Mouse (Mus musculus) limb, embryonic 12.5 days (tissue): ENCODE data around the gene Yif1a. TPM values are rescaled to one million over a fixed set of nuclear protein-coding genes. Genes with fewer than 3 reads are reported as not detected.

Experiments used
- ATAC-seq: fragments of 200-750 bp; cut with Nextera tagmentation; 2 replicates; pipeline ENCODE4 v1.8.0; 2017; ENCODE audit warnings: low read depth, moderate TSS enrichment; ENCODE audit not compliant: insufficient number of reproducible peaks, insufficient read depth, low FRiP score, low TSS enrichment
- H3K27ac ChIP-seq: fragments of 300-500 bp; sonication (generic); 2 replicates; pipeline ENCODE4 v1.5.1; 2016; ENCODE audit warnings: mild to moderate bottlenecking, moderate library complexity
- H3K27me3 ChIP-seq: fragments of 300-500 bp; sonication (generic); 2 replicates; pipeline ENCODE4 v1.6.1; 2016; ENCODE audit warnings: mild to moderate bottlenecking, moderate library complexity
- H3K36me3 ChIP-seq: fragments of 300-500 bp; sonication (generic); 2 replicates; pipeline ENCODE4 v1.6.1; 2016; ENCODE audit warnings: mild to moderate bottlenecking, moderate library complexity
- H3K4me1 ChIP-seq: fragments of 300-500 bp; sonication (generic); replicated peaks from 2 replicates; pipeline ENCODE4 v1.6.1; 2016
- H3K4me2 ChIP-seq: fragments of 300-500 bp; sonication (generic); 2 replicates; pipeline ENCODE4 v1.6.1; 2016; ENCODE audit warnings: mild to moderate bottlenecking, moderate library complexity
- H3K4me3 ChIP-seq: fragments of 300-500 bp; sonication (generic); replicated peaks from 2 replicates; pipeline ENCODE4 v1.5.1; 2016; ENCODE audit warnings: mild to moderate bottlenecking
- H3K9ac ChIP-seq: fragments of 300-500 bp; sonication (generic); replicated peaks from 2 replicates; pipeline ENCODE4 v1.6.1; 2016; ENCODE audit warnings: mild to moderate bottlenecking, moderate library complexity
- H3K9me3 ChIP-seq: fragments of 300-500 bp; sonication (generic); 2 replicates; pipeline ENCODE4 v1.6.1; 2016; ENCODE audit warnings: mild to moderate bottlenecking, moderate library complexity
- WGBS: fragments of 180-500 bp; shearing (Covaris S2); methylation state at CpG from one replicate; pipeline ENCODE4 v1.1.7; 2016; 5-methylcytosine and 5-hydroxymethylcytosine counted together
- polyA plus RNA-seq: library from polyadenylated mRNA; unstranded; fragments of >200 nt; fragmentation: Nextera tagmentation; extraction: Ambion mirVana; gene quantifications from 2 replicates; pipeline ENCODE4 v1.2.1, GENCODE M21; 2016

Gene Yif1a
- polyA plus RNA-seq, 1 experiment from 2014 or later = 60.7 TPM

DNA sequence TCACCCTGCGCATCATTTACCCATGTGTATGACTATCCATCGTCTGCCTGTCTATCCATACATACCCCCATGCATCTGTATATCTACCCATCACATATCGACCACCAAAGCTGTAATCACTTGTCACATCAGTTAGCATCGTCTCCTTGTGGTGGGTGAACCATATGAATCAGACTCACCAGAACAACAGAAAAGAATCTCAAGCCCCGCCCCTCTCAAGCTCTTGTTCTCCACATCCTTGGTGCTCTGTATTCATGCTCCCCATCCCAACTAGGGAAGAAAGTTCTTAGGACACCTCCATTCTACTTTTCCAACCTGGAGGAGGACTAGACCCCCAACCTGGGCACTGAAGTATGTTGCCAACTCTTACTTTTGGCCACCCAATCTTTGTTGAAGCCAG lies 26.3 kb upstream of the Yif1a start:
- H3K4me1 ChIP-seq = peaks cover 54% of the 10 kb centered on the region
- no peak overlapping the region for H3K4me3 ChIP-seq
- no peak overlapping the region for H3K27ac ChIP-seq

GRCm38 (mm10) chr19:5062446-5062845 lies 25.9 kb upstream of the Yif1a start:
- Histone ChIP-seq H3K27ac (no peak overlapping the region), H3K27me3 (no peaks in the 10 kb centered on the region)
- no peak for ATAC-seq

More for the DNA sequence above, 26.3 kb upstream of the Yif1a start:
- Histone ChIP-seq H3K27me3 (no peaks in the 10 kb centered on the region), H3K36me3 (no peaks in the 10 kb centered on the region), H3K4me2 (no peak overlapping the region), H3K9me3 (no peaks in the 10 kb centered on the region), H3K9ac (no peak overlapping the region)
- no peak for ATAC-seq
- WGBS = 81% methylated on average over 5 of the region's 5 CpGs

GRCm38 (mm10) chr19:5065104-5065503 lies 23.2 kb upstream of the Yif1a start:
- Histone ChIP-seq H3K9me3 (no peaks in the 10 kb centered on the region), H3K27me3 (peaks cover 9% of the 10 kb centered on the region), H3K4me3 (no peak overlapping the region), H3K4me1 (peaks cover 55% of the 10 kb centered on the region), H3K4me2 (no peak overlapping the region), H3K36me3 (no peaks in the 10 kb centered on the region), H3K27ac (no peak overlapping the region), H3K9ac (no peak overlapping the region)
- ATAC-seq = no peak
- WGBS = 64% methylated on average over 7 of the region's 7 CpGs

More at GRCm38 (mm10) chr19:5062446-5062845, 25.9 kb upstream of the Yif1a start:
- Histone ChIP-seq H3K4me3 (no peak overlapping the region), H3K4me1 (peaks cover 56% of the 10 kb centered on the region), H3K4me2 (no peak overlapping the region), H3K9me3 (no peaks in the 10 kb centered on the region), H3K9ac (no peak overlapping the region), H3K36me3 (no peaks in the 10 kb centered on the region)
- WGBS = 33% methylated on average over 6 of the region's 6 CpGs

DNA sequence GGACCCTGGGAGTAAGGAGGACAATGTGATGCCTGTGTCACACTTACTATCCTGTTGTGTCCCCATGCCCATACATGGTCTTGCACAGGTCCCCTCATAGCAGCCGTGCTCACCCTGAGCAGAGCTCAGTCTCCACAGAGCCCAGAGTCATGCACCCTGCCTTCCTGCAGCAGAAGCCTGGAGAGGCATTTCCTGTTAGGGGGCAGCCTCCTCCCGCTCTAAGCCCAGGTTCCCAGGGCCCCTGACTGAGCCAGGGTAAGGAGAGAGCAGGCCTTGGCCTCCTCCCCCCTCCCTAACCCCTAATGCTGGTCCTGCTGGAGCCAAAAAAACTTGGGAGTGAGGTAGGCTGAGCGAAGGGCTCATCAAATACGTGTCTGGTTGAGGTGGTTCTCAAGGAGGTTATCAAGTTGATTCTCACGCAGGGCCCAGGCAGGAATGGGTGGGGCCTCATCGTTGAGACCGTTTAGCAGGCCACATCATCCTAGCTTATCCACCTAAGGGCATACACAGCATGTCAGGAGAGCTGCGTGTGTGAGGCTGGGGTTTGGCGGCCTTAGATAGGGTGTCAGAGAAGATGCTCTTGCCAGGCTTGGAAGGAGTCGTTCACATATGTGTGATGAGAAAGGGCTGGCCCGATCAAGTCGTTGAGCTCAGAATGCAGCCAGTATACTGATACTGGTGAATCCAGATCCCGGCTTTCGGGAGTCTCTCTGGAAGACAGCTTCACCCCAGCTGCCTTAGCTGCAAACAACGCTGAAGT lies 21.1 kb upstream of the Yif1a start:
- peak overlapping the region; percentile 99 for H3K4me2 ChIP-seq
- ATAC-seq = 0 out of 2 replicates have a peak, but pooled peaks have one; percentile 4
- H3K9ac ChIP-seq = peak overlapping the region; percentile 86
- H3K36me3 ChIP-seq = no peaks in the 10 kb centered on the region
- H3K27ac ChIP-seq = peak overlapping the region; percentile 99
- H3K9me3 ChIP-seq = no peaks in the 10 kb centered on the region
- peaks cover 9% of the 10 kb centered on the region for H3K27me3 ChIP-seq
- H3K4me3 ChIP-seq = peak overlapping the region; percentile 69
- WGBS = 3% methylated on average over 15 of the region's 15 CpGs
- peaks cover 57% of the 10 kb centered on the region for H3K4me1 ChIP-seq

- Histone ChIP-seq H3K36me3 (no peaks in the 10 kb centered on the region), H3K27ac (peak within 1 kb of the TSS; percentile 99), H3K4me2 (peak within 1 kb of the TSS; percentile 99), H3K9me3 (no peaks in the 10 kb centered on the region), H3K27me3 (peaks cover 9% of the 10 kb centered on the region), H3K9ac (peak within 1 kb of the TSS; percentile 86), H3K4me3 (peak within 1 kb of the TSS; percentile 69), H3K4me1 (peaks cover 62% of the 10 kb centered on the region)
- 1% methylated on average over 55 of the region's 56 CpGs for WGBS
- peak; percentile 46 for ATAC-seq
Measured at GRCm38 (mm10) chr19:5067867-5068569, 20.3 kb upstream of the Yif1a start, which contains the start of gene Cd248. Cd248 (plus strand) TSS chr19:5068078.

DNA sequence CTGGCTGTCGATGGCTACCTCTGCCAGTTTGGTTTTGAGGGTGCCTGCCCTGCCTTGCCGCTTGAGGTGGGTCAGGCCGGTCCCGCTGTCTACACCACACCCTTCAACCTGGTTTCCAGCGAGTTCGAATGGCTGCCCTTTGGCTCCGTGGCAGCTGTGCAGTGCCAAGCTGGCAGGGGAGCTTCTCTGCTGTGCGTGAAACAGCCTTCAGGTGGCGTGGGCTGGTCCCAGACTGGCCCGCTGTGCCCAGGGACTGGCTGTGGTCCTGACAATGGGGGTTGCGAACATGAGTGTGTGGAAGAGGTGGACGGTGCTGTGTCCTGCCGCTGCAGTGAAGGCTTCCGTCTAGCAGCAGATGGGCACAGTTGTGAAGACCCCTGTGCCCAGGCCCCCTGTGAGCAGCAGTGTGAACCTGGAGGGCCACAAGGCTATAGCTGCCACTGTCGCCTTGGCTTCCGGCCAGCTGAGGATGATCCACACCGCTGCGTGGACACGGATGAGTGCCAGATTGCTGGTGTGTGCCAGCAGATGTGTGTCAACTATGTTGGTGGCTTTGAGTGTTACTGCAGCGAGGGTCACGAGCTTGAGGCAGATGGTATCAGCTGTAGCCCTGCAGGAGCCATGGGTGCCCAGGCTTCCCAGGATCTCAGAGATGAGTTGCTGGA lies 19.6 kb upstream of the Yif1a start:
- Histone ChIP-seq H3K4me3 (peak overlapping the region; percentile 69), H3K4me1 (peaks cover 64% of the 10 kb centered on the region), H3K9me3 (no peaks in the 10 kb centered on the region), H3K27me3 (peaks cover 9% of the 10 kb centered on the region), H3K9ac (peak overlapping the region; percentile 86), H3K36me3 (no peaks in the 10 kb centered on the region), H3K4me2 (peak overlapping the region; percentile 99), H3K27ac (peak overlapping the region; percentile 99)
- WGBS = 38% methylated on average over 21 of the region's 21 CpGs
- ATAC-seq = no peak

DNA sequence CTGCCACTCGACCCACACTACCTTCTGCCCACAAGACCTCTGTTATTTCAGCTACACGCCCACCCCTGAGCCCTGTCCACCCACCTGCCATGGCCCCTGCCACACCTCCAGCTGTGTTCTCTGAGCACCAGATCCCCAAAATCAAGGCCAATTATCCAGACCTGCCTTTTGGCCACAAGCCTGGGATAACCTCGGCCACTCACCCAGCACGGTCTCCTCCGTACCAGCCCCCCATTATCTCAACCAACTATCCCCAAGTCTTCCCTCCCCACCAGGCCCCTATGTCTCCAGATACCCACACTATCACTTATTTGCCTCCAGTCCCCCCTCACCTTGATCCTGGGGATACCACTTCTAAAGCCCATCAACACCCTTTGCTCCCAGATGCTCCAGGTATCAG lies 18.9 kb upstream of the Yif1a start:
- H3K36me3 ChIP-seq = no peaks in the 10 kb centered on the region
- peak overlapping the region; percentile 69 for H3K4me3 ChIP-seq
- H3K9ac ChIP-seq = no peak overlapping the region; the same call in 1 of the 2 replicates
- H3K4me2 ChIP-seq = peak overlapping the region; percentile 99
- peak overlapping the region; percentile 99; the same call in 1 of the 2 replicates for H3K27ac ChIP-seq
- 67% methylated on average over 5 of the region's 5 CpGs for WGBS
- H3K4me1 ChIP-seq = peaks cover 62% of the 10 kb centered on the region
- ATAC-seq = no peak
- H3K27me3 ChIP-seq = peaks cover 15% of the 10 kb centered on the region
- H3K9me3 ChIP-seq = no peaks in the 10 kb centered on the region

DNA sequence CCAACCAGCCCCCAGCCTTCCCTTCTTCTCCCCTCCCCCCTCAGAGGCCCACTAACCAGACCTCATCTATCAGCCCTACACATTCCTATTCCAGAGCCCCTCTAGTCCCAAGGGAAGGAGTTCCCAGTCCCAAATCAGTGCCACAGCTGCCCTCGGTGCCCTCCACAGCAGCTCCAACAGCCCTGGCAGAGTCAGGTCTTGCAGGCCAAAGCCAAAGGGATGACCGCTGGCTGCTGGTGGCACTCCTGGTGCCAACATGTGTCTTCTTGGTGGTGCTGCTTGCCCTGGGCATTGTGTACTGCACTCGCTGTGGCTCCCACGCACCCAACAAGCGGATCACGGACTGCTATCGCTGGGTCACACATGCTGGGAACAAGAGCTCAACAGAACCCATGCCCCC lies 18.4 kb upstream of the Yif1a start:
- 75% methylated on average over 7 of the region's 7 CpGs for WGBS
- H3K9me3 ChIP-seq = no peaks in the 10 kb centered on the region
- peaks cover 59% of the 10 kb centered on the region for H3K4me1 ChIP-seq
- peak overlapping the region; percentile 69 for H3K4me3 ChIP-seq
- H3K27ac ChIP-seq = peak overlapping the region; percentile 99
- H3K36me3 ChIP-seq = no peaks in the 10 kb centered on the region
- H3K9ac ChIP-seq = no peak overlapping the region; the same call in 1 of the 2 replicates
- H3K4me2 ChIP-seq = peak overlapping the region; percentile 99
- peaks cover 17% of the 10 kb centered on the region for H3K27me3 ChIP-seq
- ATAC-seq = no peak

DNA sequence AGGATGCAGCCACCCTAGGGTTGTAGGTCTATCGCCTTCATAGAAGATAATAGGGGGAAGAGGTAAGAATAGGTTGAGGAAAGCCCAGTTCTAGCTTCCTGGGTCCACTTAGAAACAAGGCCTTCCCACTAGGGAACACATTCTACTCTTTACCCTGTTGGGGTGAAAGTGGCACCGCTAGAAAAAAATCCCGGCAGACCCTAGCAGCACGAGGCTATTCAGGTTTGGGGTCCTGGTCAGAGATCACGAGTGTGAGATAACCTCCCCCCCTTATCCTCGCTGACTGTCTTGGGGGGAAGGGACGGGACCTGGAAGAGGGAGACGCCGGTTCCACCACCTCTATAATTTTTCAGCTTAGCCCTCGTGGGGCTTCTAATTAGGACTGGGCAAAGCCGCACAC lies 17.3 kb upstream of the Yif1a start:
- ATAC-seq = no peak
- Histone ChIP-seq H3K9me3 (no peaks in the 10 kb centered on the region), H3K4me1 (peaks cover 52% of the 10 kb centered on the region), H3K9ac (peak overlapping the region; percentile 55), H3K4me3 (peak overlapping the region; percentile 69), H3K27me3 (peaks cover 17% of the 10 kb centered on the region), H3K27ac (peak overlapping the region; percentile 99), H3K36me3 (no peaks in the 10 kb centered on the region), H3K4me2 (peak overlapping the region; percentile 99)
- WGBS = 2% methylated on average over 11 of the region's 11 CpGs

- peak; percentile 85 for ATAC-seq
- Histone ChIP-seq H3K36me3 (no peaks in the 10 kb centered on the region), H3K27ac (peak overlapping the region; percentile 99), H3K27me3 (peaks cover 17% of the 10 kb centered on the region), H3K4me2 (peak overlapping the region; percentile 99), H3K9ac (peak overlapping the region; percentile 55), H3K4me3 (peak overlapping the region; percentile 69), H3K9me3 (no peaks in the 10 kb centered on the region), H3K4me1 (peaks cover 50% of the 10 kb centered on the region)
- under 1% methylated on average over 40 of the region's 40 CpGs for WGBS
Measured at GRCm38 (mm10) chr19:5071545-5072369, 16.6 kb upstream of the Yif1a start.
